Mouse (Mus musculus): ENCODE data around the gene Fcor. TPM values are rescaled to one million over a fixed set of nuclear protein-coding genes. Genes with fewer than 3 reads are reported as not detected.

Fcor gene
- polyA plus RNA-seq, 1 experiment from 2014 or later, result 23.1 TPM

Other genes with a start within 250 kb of the Fcor start
- gene Pex11g, start 204.7 kb downstream of the Fcor start, polyA plus RNA-seq (2014; fragmentation: Nextera tagmentation; extraction: Ambion mirVana), result 2.3 and 3.2 TPM in 2 replicates
- gene Tex45, start 201.5 kb downstream of the Fcor start, polyA plus RNA-seq (2014; fragmentation: Nextera tagmentation; extraction: Ambion mirVana), result 0.35 and 0.39 TPM in 2 replicates
- 34.5 and 41.2 TPM in 2 replicates for gene Zfp358, start 179.2 kb downstream of the Fcor start, polyA plus RNA-seq (2014; fragmentation: Nextera tagmentation; extraction: Ambion mirVana)
- 70.0 and 86.0 TPM in 2 replicates for gene Mcoln1, start 171.9 kb downstream of the Fcor start, polyA plus RNA-seq (2014; fragmentation: Nextera tagmentation; extraction: Ambion mirVana)
- 32.7 and 36.5 TPM in 2 replicates for gene Pnpla6, start 157.0 kb downstream of the Fcor start, polyA plus RNA-seq (2014; fragmentation: Nextera tagmentation; extraction: Ambion mirVana)
- gene C330021F23Rik, start 104.4 kb downstream of the Fcor start, polyA plus RNA-seq (2014; fragmentation: Nextera tagmentation; extraction: Ambion mirVana), result 0.72 TPM in 1 of 2 replicates, not detected in the other
- gene Camsap3, start 85.1 kb downstream of the Fcor start, polyA plus RNA-seq (2014; fragmentation: Nextera tagmentation; extraction: Ambion mirVana), result 48.2 and 49.7 TPM in 2 replicates
- 42.9 and 49.1 TPM in 2 replicates for gene Xab2, start 51.0 kb downstream of the Fcor start, polyA plus RNA-seq (2014; fragmentation: Nextera tagmentation; extraction: Ambion mirVana)
- gene Pet100, start 50.8 kb downstream of the Fcor start, polyA plus RNA-seq (2014; fragmentation: Nextera tagmentation; extraction: Ambion mirVana), result 75.4 and 92.8 TPM in 2 replicates
- 1.0 and 6.3 TPM in 2 replicates for gene Pcp2, start 46.8 kb downstream of the Fcor start, polyA plus RNA-seq (2014; fragmentation: Nextera tagmentation; extraction: Ambion mirVana)
- 23.3 and 32.3 TPM in 2 replicates for gene Stxbp2, start 41.4 kb downstream of the Fcor start, polyA plus RNA-seq (2014; fragmentation: Nextera tagmentation; extraction: Ambion mirVana)
- gene Retn, start 16.6 kb downstream of the Fcor start, polyA plus RNA-seq (2014; fragmentation: Nextera tagmentation; extraction: Ambion mirVana), result 0.25 and 0.39 TPM in 2 replicates
- gene Mcemp1, start 6.6 kb downstream of the Fcor start, polyA plus RNA-seq (2014; fragmentation: Nextera tagmentation; extraction: Ambion mirVana), result 0.13 TPM in 2 replicates
- 47.7 and 51.2 TPM in 2 replicates for gene Trappc5, start 3.9 kb upstream of the Fcor start, polyA plus RNA-seq (2014; fragmentation: Nextera tagmentation; extraction: Ambion mirVana)
- gene Fcer2a, start 21.8 kb upstream of the Fcor start, polyA plus RNA-seq (2014; fragmentation: Nextera tagmentation; extraction: Ambion mirVana), result 0.33 and 0.37 TPM in 2 replicates
- not detected in 2 replicates for gene Clec4g, start 48.3 kb upstream of the Fcor start, polyA plus RNA-seq (2014; fragmentation: Nextera tagmentation; extraction: Ambion mirVana)
- 0.17 TPM in 1 of 2 replicates, not detected in the other for gene Cd209a, start 76.6 kb upstream of the Fcor start, polyA plus RNA-seq (2014; fragmentation: Nextera tagmentation; extraction: Ambion mirVana)
- gene Cd209e, start 181.9 kb upstream of the Fcor start, polyA plus RNA-seq (2014; fragmentation: Nextera tagmentation; extraction: Ambion mirVana), result not detected in 2 replicates
- gene Cd209d, start 206.2 kb upstream of the Fcor start, polyA plus RNA-seq (2014; fragmentation: Nextera tagmentation; extraction: Ambion mirVana), result not detected in 2 replicates